Mouse (Mus musculus) adipocyte (in vitro differentiated cells): Measurements from ENCODE around the gene Fcer1g.
"Not testable (repeated sequence)": the region's sequence is repeated elsewhere in the genome, so short reads cannot be mapped to it uniquely, and the experiment has no call there.

Experiments used
- DNase-seq: peaks from one replicate; pipeline ENCODE4 v3.0.0-alpha.2; 2016; ENCODE audit warnings: low spot score

Gene Fcer1g

DNA sequence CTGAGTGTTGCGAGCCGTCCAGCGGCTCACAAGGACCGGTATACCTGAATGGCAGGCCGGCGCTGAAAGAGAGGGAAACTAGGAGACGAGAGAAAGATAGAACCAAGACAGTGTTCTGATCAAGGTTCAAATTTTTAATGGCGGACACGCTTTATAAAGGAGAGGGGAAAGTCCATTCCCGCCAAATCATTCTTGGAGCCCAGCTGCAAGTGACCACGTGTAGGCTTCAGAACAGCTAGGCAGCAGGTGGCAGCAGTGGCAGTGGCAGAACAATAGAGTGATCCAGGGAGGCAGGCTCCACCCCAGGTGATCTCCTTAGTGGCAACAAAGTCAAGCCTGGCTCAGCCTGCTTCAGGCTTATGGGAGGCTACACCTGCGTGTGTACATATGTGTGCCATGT lies 7.8 kb upstream of the Fcer1g start:
- DNase-seq, result not testable (repeated sequence)

- DNase-seq, result no peak
Observed at GRCm38 (mm10) chr1:171240911-171241310, 6.7 kb upstream of the Fcer1g start.

GRCm38 (mm10) chr1:171239992-171240744 lies 6.0 kb upstream of the Fcer1g start:
- no peak for DNase-seq

- peak; percentile 62 for DNase-seq
Observed at GRCm38 (mm10) chr1:171238463-171238862, 4.3 kb upstream of the Fcer1g start.

- no peak for DNase-seq
Observed at GRCm38 (mm10) chr1:171237438-171237837, 3.3 kb upstream of the Fcer1g start.

GRCm38 (mm10) chr1:171235791-171236190 lies 1.6 kb upstream of the Fcer1g start:
- DNase-seq, result no peak

GRCm38 (mm10) chr1:171234538-171234937 lies 373 bp upstream of the Fcer1g start:
- DNase-seq, result no peak

GRCm38 (mm10) chr1:171232800-171233730 lies 1.1 kb downstream of the Fcer1g start:
- DNase-seq, result peak; percentile 89

GRCm38 (mm10) chr1:171232348-171232747 lies 1.8 kb downstream of the Fcer1g start:
- no peak for DNase-seq

DNA sequence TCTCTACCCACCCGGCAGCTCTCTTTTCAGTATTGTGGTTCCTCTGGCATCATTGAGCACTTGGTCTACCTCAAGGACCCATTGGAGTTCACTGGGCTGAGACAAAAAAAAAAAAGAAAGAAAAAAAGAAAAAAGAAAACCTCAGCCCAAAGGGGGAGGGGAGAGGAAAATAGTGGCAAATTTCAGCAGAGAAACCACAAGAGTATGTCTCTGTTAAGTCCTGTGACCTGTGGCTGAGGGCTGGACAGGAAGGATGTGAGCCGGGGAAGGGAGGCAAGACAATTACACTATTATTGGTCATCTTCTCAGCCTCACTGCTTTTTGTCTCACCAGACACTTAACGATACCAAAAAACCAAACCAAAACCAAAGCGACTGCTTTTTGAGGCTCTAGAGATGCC lies 2.3 kb downstream of the Fcer1g start:
- no peak for DNase-seq

DNA sequence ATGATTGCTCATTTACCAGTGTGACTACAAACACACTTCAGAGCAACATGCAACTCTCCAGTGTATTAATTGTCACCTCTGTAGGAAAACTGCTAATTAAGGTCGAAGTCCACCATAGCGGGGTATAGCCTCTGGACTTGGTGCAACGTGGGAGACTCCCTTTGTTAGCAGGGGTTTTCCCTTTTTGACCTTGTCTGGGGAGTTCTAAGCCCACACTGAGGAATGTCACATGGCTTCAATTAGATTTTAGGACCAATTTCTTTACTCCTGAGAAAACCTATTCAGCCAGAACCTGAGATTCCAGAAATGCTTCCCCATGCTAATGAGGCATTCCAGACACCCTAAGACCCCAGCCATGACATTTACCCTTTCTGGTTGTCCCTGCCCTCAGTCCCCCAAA lies 4.0 kb downstream of the Fcer1g start:
- no peak for DNase-seq

GRCm38 (mm10) chr1:171229750-171230149 lies 4.4 kb downstream of the Fcer1g start:
- DNase-seq, result no peak

- DNase-seq, result no peak
Observed at GRCm38 (mm10) chr1:171227879-171228278, 6.3 kb downstream of the Fcer1g start.

DNA sequence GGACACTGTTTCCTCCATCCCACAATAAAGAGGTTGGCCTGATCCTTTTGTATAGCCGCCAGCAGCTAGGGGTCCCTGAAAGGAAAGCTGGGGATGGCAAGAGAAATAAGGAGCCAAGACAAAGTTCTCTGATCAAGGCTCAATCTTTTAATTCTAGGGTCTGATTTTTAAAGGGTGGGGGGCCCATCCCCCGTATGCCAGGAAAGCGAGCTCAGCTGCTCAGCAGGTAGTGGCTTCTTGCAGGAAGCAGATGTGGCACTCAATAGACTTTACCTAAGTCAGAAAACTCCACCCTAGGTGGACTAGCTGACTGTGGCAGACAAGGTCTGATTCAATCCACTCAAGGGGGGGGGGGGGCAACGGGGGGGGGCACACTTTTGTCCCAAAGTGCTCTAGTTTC lies 7.4 kb downstream of the Fcer1g start:
- no peak for DNase-seq

- DNase-seq, result no peak
Observed at GRCm38 (mm10) chr1:171224857-171225256, 9.3 kb downstream of the Fcer1g start, which contains the start of gene Apoa2. Apoa2 (plus strand) TSS chr1:171225054.

GRCm38 (mm10) chr1:171223796-171224195 lies 10.4 kb downstream of the Fcer1g start:
- peak; percentile 54 for DNase-seq

GRCm38 (mm10) chr1:171223168-171223567 lies 11.0 kb downstream of the Fcer1g start:
- DNase-seq, result no peak

DNA sequence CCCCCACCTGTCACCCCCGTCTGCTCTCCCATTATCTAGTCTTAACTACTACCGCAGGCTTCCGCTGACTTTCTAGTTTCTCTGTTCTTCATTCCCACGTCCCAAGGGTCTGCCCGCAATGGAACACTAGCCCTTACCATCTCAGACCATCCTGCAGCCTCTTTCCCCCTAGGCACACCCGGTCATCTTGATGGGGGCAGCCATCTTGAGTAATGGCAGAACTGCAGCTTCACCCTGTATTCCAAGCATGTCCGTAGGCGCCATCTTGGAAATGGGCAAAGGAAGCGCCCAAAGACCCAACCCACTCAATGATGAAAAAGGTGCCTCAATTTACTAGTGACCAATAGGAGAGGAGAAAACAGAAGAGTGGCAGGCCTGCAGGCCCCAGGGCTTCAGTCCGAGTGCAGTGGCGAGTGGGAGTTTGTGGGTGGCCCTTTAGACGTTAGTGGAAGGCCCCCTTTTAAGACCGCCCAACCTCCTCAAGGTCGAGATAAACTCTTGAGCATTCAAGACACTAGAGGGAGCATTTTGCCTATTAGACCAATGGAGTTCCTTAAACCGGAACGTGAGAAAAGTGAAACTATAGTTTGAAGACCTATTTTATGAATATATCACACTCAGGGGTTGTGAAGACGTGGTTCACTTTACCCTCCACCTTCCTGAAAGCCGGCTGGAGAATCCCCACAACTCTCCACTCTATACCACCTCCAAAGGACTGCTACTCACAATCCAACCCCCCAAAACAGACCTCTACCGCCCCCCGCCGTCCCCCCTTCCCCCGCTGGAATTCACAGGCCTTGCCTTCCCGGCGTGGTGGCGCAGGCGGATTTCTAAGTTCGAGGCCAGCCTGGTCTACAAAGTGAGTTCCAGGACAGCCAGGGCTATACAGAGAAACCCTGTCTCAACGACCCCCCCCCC lies 11.7 kb downstream of the Fcer1g start, which contains the start of gene Tomm40l:
Gene Tomm40l, minus strand, starts transcription at position 277 of the 918 bp plus-strand sequence.
- DNase-seq, result peak; percentile 99

DNA sequence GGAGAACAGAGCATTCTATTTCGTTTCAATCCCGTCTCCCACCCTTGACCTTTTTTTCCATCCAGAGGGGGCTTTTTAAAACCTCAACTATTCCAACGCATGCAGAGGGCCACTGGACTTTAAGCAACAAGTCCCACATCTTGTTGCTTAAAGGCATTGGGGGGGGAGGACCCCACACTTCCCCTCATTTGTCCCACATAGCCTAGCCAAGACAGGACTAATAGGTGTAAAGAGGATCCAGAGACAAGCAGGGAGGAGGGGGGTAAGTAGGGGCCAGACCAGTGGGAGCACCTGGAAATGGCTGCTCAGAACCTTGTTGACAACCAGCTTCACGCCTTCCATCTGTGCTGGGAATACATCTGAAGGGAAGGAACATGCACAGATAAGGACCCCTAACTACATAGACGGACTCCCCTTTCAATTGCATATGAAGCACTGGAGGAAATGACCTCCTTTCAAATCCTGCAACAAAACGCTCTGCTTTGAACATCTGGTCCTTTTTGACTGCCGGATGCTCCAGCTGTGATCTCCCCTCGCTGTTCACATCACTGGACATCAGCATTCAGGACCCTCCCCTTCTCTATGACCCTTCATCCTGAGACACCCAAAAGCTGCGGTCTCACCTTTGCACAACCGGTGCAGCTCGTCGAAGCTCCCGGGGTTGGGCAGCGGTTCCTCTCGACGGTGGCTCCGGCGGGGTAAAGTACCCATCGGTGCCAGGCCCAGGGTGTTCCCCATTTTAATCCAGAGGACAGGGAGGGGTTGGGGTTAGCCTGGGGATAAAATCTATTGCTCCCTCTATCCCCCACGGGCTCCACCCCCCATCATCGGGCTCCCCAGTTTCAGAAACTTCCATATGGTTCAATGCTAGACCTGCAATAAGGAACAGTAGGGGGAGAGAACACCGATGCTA lies 12.6 kb downstream of the Fcer1g start:
- DNase-seq, result no peak

- DNase-seq, result peak; percentile 91
Observed at GRCm38 (mm10) chr1:171220871-171221270, 13.3 kb downstream of the Fcer1g start.
